Mouse (Mus musculus) liver, postnatal 0 days (tissue): ENCODE data around the gene Ramp3.

ENCODE experiments used
- CTCF ChIP-seq: sonication (generic); IDR thresholded peaks from 2 replicates; pipeline ENCODE4 v1.5.1; 2016; ENCODE audit warnings: antibody characterized with exemption, low read depth
- EP300 ChIP-seq: IDR thresholded peaks from 2 replicates; pipeline ENCODE4 v1.6.1; 2016; ENCODE audit warnings: antibody characterized with exemption, low read depth, mild to moderate bottlenecking

DNA sequence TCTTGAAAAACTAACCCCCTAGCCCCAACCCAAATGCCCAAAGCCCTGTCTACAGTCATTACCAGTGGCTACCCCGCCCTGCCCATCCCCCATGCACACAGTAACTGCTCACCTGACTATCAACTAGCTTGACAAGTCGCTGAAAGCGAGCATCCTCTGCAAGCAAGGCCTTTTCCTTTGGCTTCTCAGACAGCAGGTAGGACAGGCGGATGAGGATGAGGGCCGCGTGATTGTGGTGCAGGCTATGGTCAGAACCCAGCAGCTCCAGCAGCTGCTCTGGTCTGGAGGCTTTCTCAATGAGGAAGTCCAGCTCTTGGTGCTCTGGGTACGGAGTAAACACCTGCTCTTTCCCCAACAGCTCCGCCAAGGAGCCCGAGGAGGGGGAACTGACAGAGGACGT, 34.6 kb upstream of the Ramp3 start:
- TF ChIP-seq CTCF = no peak
- TF ChIP-seq EP300 = no peak
